Mouse (Mus musculus): ENCODE data around the gene Lhpp. TPM values are rescaled to one million over a fixed set of nuclear protein-coding genes. Genes with fewer than 3 reads are reported as not detected.

The Lhpp gene
- polyA plus RNA-seq, 1 experiment from 2014 or later: 14.3 TPM

DNA sequence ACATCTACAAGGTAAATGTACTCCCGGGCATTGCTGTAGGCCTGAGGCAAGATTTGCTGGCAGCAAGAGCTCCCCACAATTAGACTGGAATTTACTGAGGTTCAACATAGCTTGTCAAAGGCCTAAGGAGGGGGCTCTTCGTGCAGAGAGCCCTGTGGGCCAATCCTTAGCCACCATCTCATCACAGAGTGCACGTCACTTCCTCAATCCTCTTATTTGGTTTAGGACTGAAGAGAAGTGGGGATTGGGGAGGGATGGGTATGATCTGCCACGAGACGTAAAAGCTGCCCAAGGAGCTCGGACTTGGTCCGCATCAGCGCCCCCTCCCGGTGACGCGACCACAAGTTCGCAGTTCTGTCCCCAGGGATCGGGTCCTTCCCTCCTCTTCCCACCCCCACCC is 34.8 kb upstream of the Lhpp start:
- ATAC-seq (ENCODE audit: low read depth) (peak; percentile 90), DNase-seq (ENCODE audit: low spot score) (peak; percentile 96)
- 0% methylated on average over 13 of the region's 13 CpGs for WGBS
- Histone ChIP-seq H3K36me3 (ENCODE audit: control insufficient read depth, insufficient read depth, low read length) (no peaks in the 10 kb centered on the region), H3K27me3 (replicated peaks; ENCODE audit: control insufficient read depth, insufficient read depth, low read length) (no peaks in the 10 kb centered on the region), H3K27ac (replicated peaks; ENCODE audit: low read depth, low read length) (peak overlapping the region; percentile 96), H3K9me3 (ENCODE audit: control insufficient read depth, low read length) (no peaks in the 10 kb centered on the region), H3K4me1 (ENCODE audit: control insufficient read depth, insufficient read depth, low read length) (peaks cover 32% of the 10 kb centered on the region), H3K4me3 (ENCODE audit: low read depth, low read length) (peak overlapping the region; percentile 65), H3K4me2 (ENCODE audit: low read depth, low read length) (peak overlapping the region; percentile 64), H3K9ac (ENCODE audit: low read depth, low read length) (peak overlapping the region; percentile 87)

DNA sequence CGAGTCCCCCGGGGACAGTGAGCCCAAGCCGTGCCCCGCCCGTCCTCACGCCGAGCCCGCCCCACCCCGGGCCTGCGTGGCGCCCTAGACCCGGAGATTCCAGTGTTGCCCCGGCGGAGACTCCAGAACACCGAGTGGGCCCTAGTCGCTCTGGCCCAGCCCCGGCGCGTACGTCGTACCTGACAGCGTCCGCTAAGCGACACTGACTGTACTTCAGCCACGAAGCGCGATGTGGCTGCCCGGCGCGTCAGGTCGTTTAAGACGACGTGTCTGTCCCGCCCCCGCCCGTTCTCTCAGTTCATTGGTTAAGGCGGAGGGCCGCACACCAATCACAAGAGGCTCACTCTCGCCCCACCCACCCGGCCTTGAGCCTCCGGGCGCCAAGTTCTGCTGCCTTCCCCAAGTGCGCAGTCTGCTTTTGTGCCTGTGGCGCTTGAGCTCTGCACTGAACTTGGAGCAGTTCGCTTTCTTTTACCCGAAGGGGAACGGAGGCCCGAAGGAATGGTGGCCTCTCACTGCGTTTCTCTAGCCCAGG is 34.3 kb upstream of the Lhpp start, which contains the start of gene Oat:
TSS of gene Oat (minus strand) at position 283 of the 535 bp plus-strand sequence.
- H3K27ac ChIP-seq (replicated peaks; ENCODE audit: low read depth, low read length): peak within 1 kb of the TSS; percentile 96
- DNase-seq (ENCODE audit: low spot score) (peak; percentile 99), ATAC-seq (ENCODE audit: low read depth) (peak; percentile 96)
- H3K36me3 ChIP-seq (ENCODE audit: control insufficient read depth, insufficient read depth, low read length): no peaks in the 10 kb centered on the region
- 1% methylated on average over 19 of the region's 49 CpGs for WGBS
- H3K4me1 ChIP-seq (ENCODE audit: control insufficient read depth, insufficient read depth, low read length): peaks cover 31% of the 10 kb centered on the region
- H3K9ac ChIP-seq (ENCODE audit: low read depth, low read length): peak within 1 kb of the TSS; percentile 87
- H3K27me3 ChIP-seq (replicated peaks; ENCODE audit: control insufficient read depth, insufficient read depth, low read length): no peaks in the 10 kb centered on the region
- H3K4me2 ChIP-seq (ENCODE audit: low read depth, low read length): peak within 1 kb of the TSS; percentile 64
- H3K4me3 ChIP-seq (ENCODE audit: low read depth, low read length): peak within 1 kb of the TSS; percentile 65
- no peaks in the 10 kb centered on the region for H3K9me3 ChIP-seq (ENCODE audit: control insufficient read depth, low read length)

DNA sequence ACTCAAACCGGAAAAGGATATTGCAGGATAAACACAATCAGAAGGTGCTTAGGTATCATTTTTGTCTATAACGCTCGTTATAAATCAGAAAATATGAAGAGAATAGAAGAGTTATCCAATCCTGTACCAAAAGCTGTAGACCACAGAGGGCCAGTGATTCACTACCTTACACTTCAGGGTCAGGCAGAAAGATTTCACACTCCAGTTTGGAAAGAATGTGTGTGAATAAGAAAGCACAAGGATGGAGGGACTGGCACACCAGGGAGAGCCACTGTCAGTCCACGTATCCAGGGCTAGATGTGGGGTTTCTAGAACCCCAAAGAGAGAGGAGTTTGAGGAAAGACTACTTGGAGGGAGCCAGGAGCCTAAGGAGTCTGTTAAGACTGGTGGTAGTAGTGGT is 33.5 kb upstream of the Lhpp start:
- no peaks in the 10 kb centered on the region for H3K27me3 ChIP-seq (replicated peaks; ENCODE audit: control insufficient read depth, insufficient read depth, low read length)
- H3K36me3 ChIP-seq (ENCODE audit: control insufficient read depth, insufficient read depth, low read length): no peaks in the 10 kb centered on the region
- no peaks in the 10 kb centered on the region for H3K9me3 ChIP-seq (ENCODE audit: control insufficient read depth, low read length)
- ATAC-seq (ENCODE audit: low read depth) (no peak), DNase-seq (ENCODE audit: low spot score) (no peak)
- H3K4me2 ChIP-seq (ENCODE audit: low read depth, low read length): peak overlapping the region; percentile 64
- 0 out of 2 replicates have a peak overlapping the region, but pooled peaks have one; percentile 87 for H3K9ac ChIP-seq (ENCODE audit: low read depth, low read length)
- WGBS: 53% methylated on average over 4 of the region's 4 CpGs
- no peak overlapping the region for H3K4me3 ChIP-seq (ENCODE audit: low read depth, low read length)
- H3K4me1 ChIP-seq (ENCODE audit: control insufficient read depth, insufficient read depth, low read length): peaks cover 27% of the 10 kb centered on the region
- H3K27ac ChIP-seq (replicated peaks; ENCODE audit: low read depth, low read length): 0 out of 2 replicates have a peak overlapping the region, but pooled peaks have one; percentile 96

DNA sequence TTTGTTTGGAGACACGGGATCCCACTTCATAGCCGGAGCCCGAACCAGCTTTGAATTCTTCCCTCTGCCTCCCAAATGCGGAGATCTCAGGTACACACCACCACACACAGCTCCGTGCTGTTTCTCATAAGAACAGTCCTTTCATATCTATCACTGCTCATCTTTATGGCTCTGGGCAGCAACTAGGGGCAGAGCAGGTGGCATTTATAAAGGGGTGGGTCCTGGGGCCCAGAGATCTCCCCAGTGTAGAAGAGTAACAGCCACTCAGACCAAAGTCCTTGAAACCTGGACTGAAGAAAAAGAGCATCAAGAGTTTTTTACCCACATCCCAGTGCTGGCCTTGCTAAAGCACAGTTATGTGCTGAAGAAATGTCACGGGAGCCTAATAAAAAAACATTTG is 29.9 kb upstream of the Lhpp start:
- WGBS: 67% methylated on average over 6 of the region's 6 CpGs
- Histone ChIP-seq H3K9ac (ENCODE audit: low read depth, low read length) (no peak overlapping the region), H3K4me1 (ENCODE audit: control insufficient read depth, insufficient read depth, low read length) (0 out of 2 replicates have a peak, but pooled peaks cover 4% of the 10 kb centered on the region), H3K27me3 (replicated peaks; ENCODE audit: control insufficient read depth, insufficient read depth, low read length) (no peaks in the 10 kb centered on the region), H3K9me3 (ENCODE audit: control insufficient read depth, low read length) (no peaks in the 10 kb centered on the region), H3K4me3 (ENCODE audit: low read depth, low read length) (no peak overlapping the region), H3K4me2 (ENCODE audit: low read depth, low read length) (no peak overlapping the region), H3K36me3 (ENCODE audit: control insufficient read depth, insufficient read depth, low read length) (no peaks in the 10 kb centered on the region), H3K27ac (replicated peaks; ENCODE audit: low read depth, low read length) (no peak overlapping the region)
- DNase-seq (ENCODE audit: low spot score) (no peak), ATAC-seq (ENCODE audit: low read depth) (no peak)

DNA sequence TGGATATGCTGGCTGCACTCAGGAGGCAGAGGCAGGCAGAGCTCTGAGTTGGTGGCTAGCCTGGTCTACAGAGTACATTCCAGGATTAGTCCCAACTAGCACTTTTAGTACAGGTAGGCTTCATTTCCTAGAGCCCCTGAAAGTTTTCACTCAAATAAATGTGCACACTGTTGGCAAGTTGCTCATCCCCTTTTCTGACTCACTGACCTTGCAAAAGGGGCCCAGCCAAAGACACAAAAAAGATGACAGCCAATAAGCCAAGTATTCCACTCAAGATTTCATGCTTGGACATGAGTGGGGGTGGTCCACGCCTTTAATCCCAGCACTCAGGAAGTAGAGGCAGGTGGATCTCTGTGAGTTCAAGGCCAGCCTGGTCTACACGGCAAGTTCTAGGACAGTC is 29.0 kb upstream of the Lhpp start:
- H3K4me1 ChIP-seq (ENCODE audit: control insufficient read depth, insufficient read depth, low read length): 0 out of 2 replicates have a peak, but pooled peaks cover 4% of the 10 kb centered on the region
- 94% methylated on average over 2 of the region's 2 CpGs for WGBS

DNA sequence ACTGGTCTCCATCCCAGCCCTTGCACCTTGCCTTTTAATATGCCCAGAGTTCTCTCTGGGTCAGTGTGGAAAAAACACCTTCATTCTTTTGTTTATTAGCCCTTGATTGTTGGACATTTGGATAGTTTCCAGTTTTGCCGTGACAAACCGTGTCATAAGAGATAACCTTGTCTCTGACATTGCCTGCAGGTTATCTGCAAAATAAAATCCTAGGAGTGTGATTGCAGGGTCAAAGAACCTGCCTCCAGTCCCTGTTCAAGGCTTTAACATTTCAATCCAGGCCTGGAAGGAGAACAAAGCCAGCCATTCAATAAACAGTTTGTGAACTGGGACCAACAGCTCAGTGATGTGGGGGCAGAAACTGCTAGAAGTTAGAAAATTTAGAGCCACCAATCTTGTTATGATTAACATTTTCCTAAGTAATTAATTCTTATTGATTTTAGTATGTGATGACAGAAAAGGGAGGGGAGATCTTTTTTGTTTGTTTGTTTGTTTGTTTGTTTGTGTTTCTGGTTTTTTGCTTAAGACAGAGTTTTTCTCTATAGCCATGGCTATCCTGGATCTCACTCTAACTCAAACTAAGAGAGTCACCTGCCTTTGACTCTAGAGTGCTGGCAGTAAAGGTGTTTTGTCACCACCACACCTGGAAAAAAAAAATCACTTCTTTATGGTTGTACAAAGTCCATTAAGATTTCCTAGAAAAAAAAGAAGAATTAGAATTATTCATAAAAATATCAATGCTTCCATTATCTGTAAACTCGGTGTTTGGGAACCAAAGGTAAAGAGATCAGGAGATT is 24.5 kb upstream of the Lhpp start:
- Histone ChIP-seq H3K27ac (replicated peaks; ENCODE audit: low read depth, low read length) (no peak overlapping the region), H3K27me3 (replicated peaks; ENCODE audit: control insufficient read depth, insufficient read depth, low read length) (no peaks in the 10 kb centered on the region), H3K9me3 (ENCODE audit: control insufficient read depth, low read length) (no peaks in the 10 kb centered on the region), H3K9ac (ENCODE audit: low read depth, low read length) (no peak overlapping the region), H3K4me1 (ENCODE audit: control insufficient read depth, insufficient read depth, low read length) (no peaks in the 10 kb centered on the region), H3K36me3 (ENCODE audit: control insufficient read depth, insufficient read depth, low read length) (no peaks in the 10 kb centered on the region), H3K4me2 (ENCODE audit: low read depth, low read length) (no peak overlapping the region), H3K4me3 (ENCODE audit: low read depth, low read length) (no peak overlapping the region)
- WGBS: 70% methylated on average over 3 of the region's 3 CpGs
- no peak for ATAC-seq (ENCODE audit: low read depth)
- DNase-seq (ENCODE audit: low spot score): no peak

More for the DNA sequence above, 29.0 kb upstream of the Lhpp start:
- Histone ChIP-seq H3K36me3 (ENCODE audit: control insufficient read depth, insufficient read depth, low read length) (no peaks in the 10 kb centered on the region), H3K27ac (replicated peaks; ENCODE audit: low read depth, low read length) (no peak overlapping the region), H3K4me2 (ENCODE audit: low read depth, low read length) (no peak overlapping the region), H3K4me3 (ENCODE audit: low read depth, low read length) (no peak overlapping the region), H3K9me3 (ENCODE audit: control insufficient read depth, low read length) (no peaks in the 10 kb centered on the region), H3K9ac (ENCODE audit: low read depth, low read length) (no peak overlapping the region), H3K27me3 (replicated peaks; ENCODE audit: control insufficient read depth, insufficient read depth, low read length) (no peaks in the 10 kb centered on the region)
- no peak for ATAC-seq (ENCODE audit: low read depth)
- DNase-seq (ENCODE audit: low spot score): no peak

DNA sequence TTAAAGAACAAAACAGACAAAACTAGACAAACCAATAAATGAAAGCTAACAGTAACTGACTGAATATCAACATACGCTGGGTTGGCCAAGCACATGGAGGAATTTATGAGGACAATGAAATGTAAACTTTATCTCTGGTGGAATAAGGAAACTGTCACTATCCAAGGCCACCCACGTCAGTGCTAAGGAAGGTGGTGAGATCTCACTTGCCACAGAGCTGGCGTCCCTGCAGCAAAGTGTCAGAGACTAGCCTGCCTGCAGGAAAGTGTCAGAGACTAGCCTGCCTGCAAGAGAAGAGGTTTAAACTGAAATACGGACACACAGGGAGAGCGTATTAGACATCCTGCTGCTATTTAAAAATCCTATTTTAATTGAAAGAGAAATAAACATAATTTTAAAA is 23.3 kb upstream of the Lhpp start:
- Histone ChIP-seq H3K4me3 (ENCODE audit: low read depth, low read length) (no peak overlapping the region), H3K9ac (ENCODE audit: low read depth, low read length) (no peak overlapping the region), H3K27ac (replicated peaks; ENCODE audit: low read depth, low read length) (no peak overlapping the region), H3K4me1 (ENCODE audit: control insufficient read depth, insufficient read depth, low read length) (no peaks in the 10 kb centered on the region), H3K27me3 (replicated peaks; ENCODE audit: control insufficient read depth, insufficient read depth, low read length) (no peaks in the 10 kb centered on the region), H3K9me3 (ENCODE audit: control insufficient read depth, low read length) (no peaks in the 10 kb centered on the region), H3K4me2 (ENCODE audit: low read depth, low read length) (no peak overlapping the region), H3K36me3 (ENCODE audit: control insufficient read depth, insufficient read depth, low read length) (no peaks in the 10 kb centered on the region)
- no peak for DNase-seq (ENCODE audit: low spot score)
- 71% methylated on average over 5 of the region's 5 CpGs for WGBS
- no peak for ATAC-seq (ENCODE audit: low read depth)

DNA sequence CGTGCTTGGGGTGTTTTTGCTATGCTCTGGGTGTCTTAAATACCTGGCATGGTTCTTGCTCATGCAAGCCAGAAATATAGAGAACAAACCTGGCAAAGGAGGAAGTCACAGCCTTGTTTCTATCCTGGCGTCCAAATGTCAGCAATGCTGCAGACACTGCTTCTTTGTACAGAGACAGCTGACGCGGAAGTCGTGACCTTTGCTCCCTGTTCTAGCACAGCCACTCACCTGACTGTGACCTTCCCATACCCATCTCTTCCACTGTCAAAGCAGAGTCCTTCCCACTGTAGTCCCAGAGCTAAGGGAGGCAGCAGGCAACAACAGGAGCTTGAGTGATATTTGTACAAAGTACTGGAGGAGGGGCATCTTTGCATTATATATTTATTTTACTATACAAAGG is 20.8 kb upstream of the Lhpp start:
- H3K27ac ChIP-seq (replicated peaks; ENCODE audit: low read depth, low read length): no peak overlapping the region
- H3K4me3 ChIP-seq (ENCODE audit: low read depth, low read length): no peak overlapping the region
- no peak for DNase-seq (ENCODE audit: low spot score)
- H3K4me2 ChIP-seq (ENCODE audit: low read depth, low read length): no peak overlapping the region
- no peaks in the 10 kb centered on the region for H3K36me3 ChIP-seq (ENCODE audit: control insufficient read depth, insufficient read depth, low read length)
- no peaks in the 10 kb centered on the region for H3K27me3 ChIP-seq (replicated peaks; ENCODE audit: control insufficient read depth, insufficient read depth, low read length)
- H3K9ac ChIP-seq (ENCODE audit: low read depth, low read length): no peak overlapping the region
- WGBS: 46% methylated on average over 5 of the region's 5 CpGs
- H3K4me1 ChIP-seq (ENCODE audit: control insufficient read depth, insufficient read depth, low read length): no peaks in the 10 kb centered on the region
- no peak for ATAC-seq (ENCODE audit: low read depth)
- H3K9me3 ChIP-seq (ENCODE audit: control insufficient read depth, low read length): no peaks in the 10 kb centered on the region

Measured in embryonic facial prominence, embryonic 14.5 days (tissue).